Mouse (Mus musculus) intestine, embryonic 14.5 days (tissue): ENCODE measurements at regions not wholly inside any gene's neighbourhood (a gene's known extent, or its start where the extent isn't known, plus 50 kb on each side); places are given as distances from the start of the nearest gene placed in this dataset.
A peak's percentile ranks its signal among the peaks of the same experiment; 100 is the strongest.

Experiments
- ATAC-seq: fragments of 200-750 bp; cut with Nextera tagmentation; replicated peaks from 2 replicates; pipeline ENCODE4 v1.8.0; 2017; ENCODE audit warnings: low read depth, moderate number of reproducible peaks, moderate TSS enrichment, moderate library complexity; ENCODE audit not compliant: low FRiP score, low TSS enrichment
- DNase-seq: peaks from one replicate; pipeline ENCODE4 v3.0.0-alpha.2; 2018; ENCODE audit warnings: low spot score
- H3K27ac ChIP-seq: fragments of 300-500 bp; sonication (generic); 2 replicates; pipeline ENCODE4 v1.5.1; 2014; ENCODE audit warnings: low read depth, mild to moderate bottlenecking, control low read depth
- H3K27me3 ChIP-seq: fragments of 300-500 bp; sonication (generic); replicated peaks from 2 replicates; pipeline ENCODE4 v1.6.1; 2014; ENCODE audit warnings: low read length, control low read depth; ENCODE audit not compliant: control insufficient read depth, insufficient read depth
- H3K36me3 ChIP-seq: fragments of 300-500 bp; sonication (generic); 2 replicates; pipeline ENCODE4 v1.6.1; 2014; ENCODE audit warnings: low read length, control low read depth; ENCODE audit not compliant: control insufficient read depth, insufficient read depth
- H3K4me1 ChIP-seq: fragments of 300-500 bp; sonication (generic); replicated peaks from 2 replicates; pipeline ENCODE4 v1.6.1; 2014; ENCODE audit warnings: low read length, control low read depth, mixed read lengths; ENCODE audit not compliant: control insufficient read depth, insufficient read depth
- H3K4me2 ChIP-seq: fragments of 300-500 bp; sonication (generic); 2 replicates; pipeline ENCODE4 v1.6.1; 2014; ENCODE audit warnings: low read length
- H3K4me3 ChIP-seq: fragments of 300-500 bp; sonication (generic); 2 replicates; pipeline ENCODE4 v1.5.1; 2014; ENCODE audit warnings: low read depth, low read length, control low read depth, mixed read lengths
- H3K9ac ChIP-seq: fragments of 300-500 bp; sonication (generic); 2 replicates; pipeline ENCODE4 v1.6.1; 2014; ENCODE audit warnings: mild to moderate bottlenecking, low read length
- H3K9me3 ChIP-seq: fragments of 300-500 bp; sonication (generic); 2 replicates; pipeline ENCODE4 v1.6.1; 2016; ENCODE audit warnings: low read length, control low read depth; ENCODE audit not compliant: control insufficient read depth
- WGBS: fragments of 180-500 bp; shearing (Covaris S2); extraction: QIAGEN DNeasy Blood & Tissue Kit; methylation state at CpG from one replicate; pipeline ENCODE4 v1.1.7; 2014; 5-methylcytosine and 5-hydroxymethylcytosine counted together

DNA sequence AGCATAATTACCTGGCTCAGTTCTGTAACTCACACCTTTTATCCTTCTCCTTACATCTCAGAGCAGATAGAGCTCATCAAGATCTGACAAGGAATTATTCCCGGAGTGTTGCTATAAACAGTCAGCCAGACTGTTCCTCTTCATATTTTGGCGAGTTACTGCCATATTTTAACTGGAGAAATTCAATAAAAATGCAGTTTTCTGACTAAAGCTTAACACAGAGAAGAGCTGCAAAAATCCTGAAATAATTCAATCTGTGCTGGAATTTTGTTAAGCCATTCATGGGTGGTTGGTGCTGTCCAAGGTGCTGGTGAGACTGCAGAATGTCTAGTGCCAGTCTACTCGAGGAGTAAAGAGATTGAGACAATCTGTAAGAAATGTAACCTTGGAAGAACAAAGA is 512.6 kb downstream of the Tm4sf1 start:
- H3K9me3 ChIP-seq: no peaks in the 10 kb centered on the region
- no peak overlapping the region for H3K4me2 ChIP-seq
- H3K36me3 ChIP-seq: no peaks in the 10 kb centered on the region
- no peak overlapping the region for H3K27ac ChIP-seq
- no peaks in the 10 kb centered on the region for H3K4me1 ChIP-seq
- ATAC-seq (no peak), DNase-seq (peak; percentile 79)
- no peak overlapping the region for H3K9ac ChIP-seq
- no peaks in the 10 kb centered on the region for H3K27me3 ChIP-seq
- no peak overlapping the region for H3K4me3 ChIP-seq
- WGBS: 38% methylated on average over 3 of the region's 3 CpGs

DNA sequence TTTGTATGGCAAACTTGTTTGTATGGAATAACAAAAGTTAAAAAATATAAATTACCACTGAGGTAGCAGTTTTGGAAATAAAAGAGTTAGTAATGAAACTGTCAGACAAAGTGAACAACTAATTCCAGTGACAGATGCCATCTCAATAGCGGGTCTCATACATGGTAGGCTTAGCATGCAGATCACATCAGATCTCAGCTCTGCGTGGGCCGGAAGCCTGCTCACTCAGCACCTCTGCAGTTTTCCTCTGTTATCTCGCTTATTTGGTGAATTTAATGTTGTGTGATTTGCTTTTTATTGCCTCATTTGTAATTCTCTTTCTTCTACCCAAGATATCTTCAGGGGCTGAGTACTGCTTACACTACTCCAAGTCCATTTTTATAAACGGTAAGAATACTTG is 527.9 kb downstream of the Tm4sf1 start:
- ATAC-seq (no peak), DNase-seq (no peak)
- Histone ChIP-seq H3K9me3 (no peaks in the 10 kb centered on the region), H3K27ac (no peak overlapping the region), H3K27me3 (no peaks in the 10 kb centered on the region), H3K36me3 (no peaks in the 10 kb centered on the region), H3K4me2 (no peak overlapping the region), H3K9ac (no peak overlapping the region), H3K4me3 (no peak overlapping the region), H3K4me1 (no peaks in the 10 kb centered on the region)
- WGBS: 86% methylated on average over 5 of the region's 5 CpGs

DNA sequence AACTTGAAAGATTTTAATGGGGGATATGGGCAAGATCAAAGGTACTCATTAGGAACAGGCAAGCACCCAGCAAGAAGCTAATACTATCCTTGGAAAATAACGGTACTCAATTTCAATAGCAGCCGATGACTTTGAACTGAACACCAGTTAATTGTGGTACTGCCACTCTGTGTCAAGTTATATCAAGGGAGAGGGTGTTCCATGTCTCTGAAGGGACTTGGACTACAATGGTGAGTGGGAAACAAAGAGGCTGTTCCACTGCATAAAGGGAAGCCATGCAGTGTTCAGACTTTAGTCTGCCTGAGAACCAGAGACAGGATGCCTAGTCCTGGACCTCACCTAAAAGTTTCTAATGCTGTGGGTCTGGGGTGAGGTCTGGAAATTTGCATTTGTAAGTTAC is 531.6 kb downstream of the Tm4sf1 start:
- ATAC-seq: no peak
- Histone ChIP-seq H3K27me3 (no peaks in the 10 kb centered on the region), H3K4me1 (no peaks in the 10 kb centered on the region), H3K4me2 (no peak overlapping the region), H3K27ac (no peak overlapping the region), H3K36me3 (no peaks in the 10 kb centered on the region), H3K4me3 (no peak overlapping the region), H3K9ac (no peak overlapping the region), H3K9me3 (no peaks in the 10 kb centered on the region)
- no peak for DNase-seq
- WGBS: 86% methylated on average over 2 of the region's 2 CpGs

DNA sequence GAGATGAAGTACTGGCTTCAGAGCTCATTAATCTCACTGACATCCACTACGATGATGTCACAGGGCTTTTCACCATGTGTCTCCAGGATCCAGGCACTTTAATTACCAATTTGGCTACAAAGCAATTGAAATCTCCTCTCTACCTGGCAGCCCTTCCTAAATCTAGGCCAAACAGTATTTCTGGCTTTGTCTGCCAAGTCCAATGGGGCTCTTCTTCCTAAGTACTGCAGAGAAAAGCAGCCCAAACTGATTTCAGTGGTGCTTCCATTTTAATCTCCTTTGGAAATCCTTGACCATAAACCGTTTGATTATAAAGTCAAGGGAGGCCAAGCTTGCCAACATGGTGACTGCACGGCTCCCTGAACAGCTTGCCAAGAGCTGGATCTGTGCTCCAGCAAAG is 534.7 kb downstream of the Tm4sf1 start:
- no peak overlapping the region for H3K9ac ChIP-seq
- H3K4me3 ChIP-seq: no peak overlapping the region
- no peak for DNase-seq
- no peaks in the 10 kb centered on the region for H3K36me3 ChIP-seq
- no peak overlapping the region for H3K27ac ChIP-seq
- H3K9me3 ChIP-seq: no peaks in the 10 kb centered on the region
- WGBS: 78% methylated on average over 3 of the region's 3 CpGs
- H3K4me2 ChIP-seq: no peak overlapping the region
- no peak for ATAC-seq
- no peaks in the 10 kb centered on the region for H3K27me3 ChIP-seq
- no peaks in the 10 kb centered on the region for H3K4me1 ChIP-seq

DNA sequence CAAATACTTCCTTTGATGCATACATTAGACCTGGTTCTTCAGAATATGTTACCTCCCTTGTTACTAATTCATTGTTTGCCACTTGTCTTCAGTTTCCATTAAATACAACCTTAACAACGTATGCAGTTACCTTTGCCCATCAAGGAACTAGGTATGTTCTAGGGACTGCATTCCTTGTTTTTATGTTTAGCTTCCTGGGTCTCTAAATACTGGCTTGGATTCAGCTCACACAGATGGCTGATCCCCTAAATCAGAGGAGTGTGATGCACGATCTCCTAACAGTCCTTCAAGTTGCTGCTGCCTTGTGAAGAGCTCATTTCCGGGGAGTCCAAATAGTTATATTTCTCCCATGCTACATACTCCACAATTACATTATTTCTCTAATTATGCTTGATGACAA is 537.5 kb downstream of the Tm4sf1 start:
- Histone ChIP-seq H3K4me3 (no peak overlapping the region), H3K36me3 (no peaks in the 10 kb centered on the region), H3K27ac (no peak overlapping the region), H3K4me2 (no peak overlapping the region), H3K4me1 (no peaks in the 10 kb centered on the region), H3K27me3 (no peaks in the 10 kb centered on the region), H3K9ac (no peak overlapping the region), H3K9me3 (no peaks in the 10 kb centered on the region)
- WGBS: 88% methylated on average over 3 of the region's 3 CpGs
- DNase-seq (no peak), ATAC-seq (no peak)

DNA sequence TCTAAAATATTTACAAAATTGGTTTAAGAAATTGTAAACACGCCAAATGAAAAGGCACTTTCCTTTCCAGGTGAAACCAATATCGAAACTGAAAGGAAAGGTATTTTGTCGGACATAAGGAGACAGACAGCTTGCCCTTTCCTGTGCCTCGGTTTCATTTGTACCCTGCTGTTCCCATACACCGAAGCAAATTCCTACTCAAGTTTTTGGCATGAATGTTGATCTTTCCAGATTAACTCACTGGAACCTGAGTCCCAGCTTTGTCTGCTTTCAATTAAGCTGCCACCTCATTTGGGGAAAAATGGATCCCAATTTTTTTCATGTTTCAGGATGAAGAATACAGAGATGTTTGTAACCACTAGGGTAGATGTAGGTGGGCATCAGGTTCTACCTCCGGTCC is 537.9 kb downstream of the Tm4sf1 start:
- ATAC-seq: no peak
- WGBS: 90% methylated on average over 6 of the region's 6 CpGs

DNA sequence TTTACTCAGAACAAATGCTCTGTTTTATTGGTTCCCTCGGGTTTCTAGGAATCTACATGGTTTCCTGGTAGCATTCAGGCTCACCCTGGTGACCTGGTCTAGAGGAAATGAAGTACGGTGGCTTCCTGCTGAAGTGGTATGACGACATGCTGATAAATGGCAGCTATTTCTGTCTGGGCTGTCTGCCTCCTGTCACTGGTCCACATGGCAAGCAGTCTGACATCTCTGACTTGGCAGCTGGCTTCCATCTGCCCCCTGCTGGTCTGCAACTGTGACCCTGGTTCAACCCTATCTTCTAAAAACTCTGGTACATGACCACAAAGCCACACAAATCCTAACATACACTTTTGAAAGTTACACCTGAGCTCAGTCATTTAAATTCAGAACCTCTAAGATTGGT is 548.1 kb downstream of the Tm4sf1 start:
- no peaks in the 10 kb centered on the region for H3K9me3 ChIP-seq
- no peak for DNase-seq
- no peak overlapping the region for H3K4me3 ChIP-seq
- H3K4me2 ChIP-seq: no peak overlapping the region
- 9% methylated on average over 3 of the region's 3 CpGs for WGBS
- H3K36me3 ChIP-seq: no peaks in the 10 kb centered on the region
- no peak for ATAC-seq
- H3K27ac ChIP-seq: no peak overlapping the region
- 0 out of 2 replicates have a peak, but pooled peaks cover 4% of the 10 kb centered on the region for H3K4me1 ChIP-seq
- H3K27me3 ChIP-seq: no peaks in the 10 kb centered on the region
- H3K9ac ChIP-seq: no peak overlapping the region

More for the DNA sequence above, 537.9 kb downstream of the Tm4sf1 start:
- no peak for DNase-seq
- no peaks in the 10 kb centered on the region for H3K27me3 ChIP-seq
- no peaks in the 10 kb centered on the region for H3K36me3 ChIP-seq
- no peaks in the 10 kb centered on the region for H3K9me3 ChIP-seq
- no peak overlapping the region for H3K4me2 ChIP-seq
- H3K9ac ChIP-seq: no peak overlapping the region
- H3K4me3 ChIP-seq: no peak overlapping the region
- no peak overlapping the region for H3K27ac ChIP-seq
- H3K4me1 ChIP-seq: no peaks in the 10 kb centered on the region

DNA sequence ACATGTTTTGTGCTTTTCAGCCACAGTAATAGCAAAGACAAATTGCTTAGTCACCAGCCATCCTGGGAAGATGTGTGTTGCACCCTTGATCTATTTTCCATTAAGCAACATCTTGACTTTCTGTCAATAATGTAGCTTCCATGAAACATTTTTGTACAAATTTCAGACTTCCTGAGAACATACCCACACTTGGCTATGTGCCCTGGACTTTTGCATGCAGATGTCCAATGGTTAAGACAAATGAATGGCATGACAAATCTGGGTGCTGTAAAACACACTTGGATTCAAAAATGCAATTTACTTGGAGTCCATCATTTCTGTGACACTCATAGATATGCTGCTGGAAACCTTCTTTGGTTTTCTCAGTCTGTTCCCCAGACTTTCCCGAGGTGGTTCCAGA is 549.9 kb downstream of the Tm4sf1 start:
- Histone ChIP-seq H3K27me3 (no peaks in the 10 kb centered on the region), H3K4me3 (no peak overlapping the region), H3K9me3 (no peaks in the 10 kb centered on the region), H3K4me1 (0 out of 2 replicates have a peak, but pooled peaks cover 4% of the 10 kb centered on the region), H3K4me2 (no peak overlapping the region), H3K27ac (no peak overlapping the region), H3K9ac (no peak overlapping the region), H3K36me3 (no peaks in the 10 kb centered on the region)
- DNase-seq (no peak), ATAC-seq (no peak)
- WGBS: 55% methylated on average over 1 of the region's 1 CpGs

DNA sequence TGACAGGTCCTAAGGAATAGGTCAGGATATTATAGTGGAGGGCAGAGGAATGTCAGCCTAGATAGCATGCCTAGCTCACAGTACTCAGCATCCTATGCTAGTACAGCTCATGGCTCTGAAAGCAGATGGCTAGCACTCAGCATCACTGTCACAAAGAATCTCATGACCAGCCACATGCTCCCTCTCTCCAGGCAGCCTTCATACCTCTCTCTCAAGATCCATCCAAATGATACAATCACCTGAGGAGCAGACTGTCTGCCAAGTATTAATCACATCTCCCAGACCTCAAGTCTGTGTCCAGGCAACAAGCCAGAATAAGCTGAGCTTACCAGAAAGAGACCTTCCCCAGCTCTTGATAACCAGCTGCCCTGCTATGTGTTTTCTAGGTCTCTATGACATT is 557.4 kb upstream of the Nbea start:
- H3K36me3 ChIP-seq: no peaks in the 10 kb centered on the region
- ATAC-seq (no peak), DNase-seq (no peak)
- no peak overlapping the region for H3K4me3 ChIP-seq
- H3K4me1 ChIP-seq: no peaks in the 10 kb centered on the region
- H3K9ac ChIP-seq: no peak overlapping the region
- H3K4me2 ChIP-seq: no peak overlapping the region
- H3K27ac ChIP-seq: no peak overlapping the region
- H3K27me3 ChIP-seq: no peaks in the 10 kb centered on the region
- H3K9me3 ChIP-seq: no peaks in the 10 kb centered on the region
